Mouse (Mus musculus): ENCODE data around the gene Mier1.
A peak's percentile ranks its signal among the peaks of the same experiment; 100 is the strongest.

Gene Mier1

GRCm38 (mm10) chr4:103171256-103171655 lies 57.1 kb downstream of the Mier1 start:
- no peak for DNase-seq

GRCm38 (mm10) chr4:103173507-103173906 lies 59.3 kb downstream of the Mier1 start:
- no peak for DNase-seq

GRCm38 (mm10) chr4:103174001-103174400 lies 59.8 kb downstream of the Mier1 start:
- DNase-seq, result no peak

GRCm38 (mm10) chr4:103177681-103178080 lies 63.5 kb downstream of the Mier1 start:
- no peak for DNase-seq

GRCm38 (mm10) chr4:103178635-103179318 lies 64.6 kb downstream of the Mier1 start:
- peak; percentile 22 for DNase-seq

GRCm38 (mm10) chr4:103179581-103179980 lies 65.4 kb downstream of the Mier1 start:
- no peak for DNase-seq

GRCm38 (mm10) chr4:103180300-103180888 lies 66.2 kb downstream of the Mier1 start:
- no peak for DNase-seq

GRCm38 (mm10) chr4:103188786-103189640 lies 74.8 kb downstream of the Mier1 start:
- DNase-seq, result no peak

GRCm38 (mm10) chr4:103192421-103192820 lies 78.2 kb downstream of the Mier1 start:
- no peak for DNase-seq

GRCm38 (mm10) chr4:103197401-103197800 lies 83.2 kb downstream of the Mier1 start:
- no peak for DNase-seq

- DNase-seq, result no peak
These were observed 84.9 kb downstream of the Mier1 start for GRCm38 (mm10) chr4:103199086-103199485.

GRCm38 (mm10) chr4:103200046-103200445 lies 85.9 kb downstream of the Mier1 start:
- no peak for DNase-seq

GRCm38 (mm10) chr4:103203646-103204045 lies 89.5 kb downstream of the Mier1 start:
- DNase-seq, result no peak

GRCm38 (mm10) chr4:103208553-103208952 lies 94.4 kb downstream of the Mier1 start:
- DNase-seq, result no peak

GRCm38 (mm10) chr4:103213859-103214497 lies 99.8 kb downstream of the Mier1 start:
- peak; percentile 16 for DNase-seq

GRCm38 (mm10) chr4:103214498-103214924 lies 100.3 kb downstream of the Mier1 start:
- no peak for DNase-seq
